In genomic region chr10:107234421-107235400, GRCm38 (mm10) we compare ENCODE assay signal across 12 mouse cellular contexts.
"Had no signal": no experiment of that assay in that cellular context is flagged by ENCODE, and none has a peak within 500 bp of the region (broad histone marks: within the 10 kb centered on the region; RNA-seq: fewer than 3 reads in every experiment).

No protein-coding gene starts in this region.

- DNase-seq: retina, postnatal 1 day; right cerebral cortex, adult 18-20 months; right cerebral cortex, postnatal 14 days; right cerebral cortex, postnatal 25 days; right cerebral cortex, postnatal 4 days; spleen, adult 18-20 months; thymus, adult 18-20 months; thymus, adult 2 months; thymus, postnatal 14 days; thymus, postnatal 25 days; thymus, postnatal 36 days; thymus, postnatal 4 days had no signal
